Mouse (Mus musculus): ENCODE results near the gene Cybb. TPM values are rescaled to one million over a fixed set of nuclear protein-coding genes. Genes with fewer than 3 reads are reported as not detected.
"Not testable (repeated sequence)": the region's sequence is repeated elsewhere in the genome, so short reads cannot be mapped to it uniquely, and the experiment has no call there.

The Cybb gene
- polyA plus RNA-seq (2012; fragmentation: generic; extraction: Trizol), result not detected

DNA sequence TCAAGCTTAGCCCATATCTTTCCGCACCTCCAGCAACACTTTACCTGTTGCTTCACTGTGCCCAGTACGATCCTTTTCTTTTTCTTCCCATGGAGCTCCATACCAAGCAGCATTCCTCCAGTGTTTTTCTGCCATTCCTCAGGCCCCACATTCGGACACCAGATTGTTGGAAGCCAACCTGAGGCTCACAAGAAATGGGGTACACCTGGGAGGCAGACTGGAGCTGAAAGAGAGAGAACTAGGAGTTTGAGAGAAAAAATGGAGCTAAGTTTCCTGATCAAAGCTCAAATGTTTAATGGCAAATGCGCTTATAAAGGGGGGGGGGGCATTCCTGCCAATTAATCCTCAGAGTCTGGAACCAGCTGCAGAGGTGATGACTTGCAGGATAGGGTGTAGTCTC lies at the start of gene Cybb:
Gene Cybb (minus strand): TSS at position 101 of the 400 bp plus-strand sequence.
- Histone ChIP-seq H3K36me3 (ENCODE audit: control insufficient read depth, insufficient read depth) (no peaks in the 10 kb centered on the region), H3K4me3 (no peak within 1 kb of the TSS), H3K27me3 (ENCODE audit: control insufficient read depth, insufficient read depth, insufficient read length) (no peaks in the 10 kb centered on the region), H3K79me2 (ENCODE audit: control insufficient read depth, insufficient read depth) (no peaks in the 10 kb centered on the region), H3ac (ENCODE audit: control insufficient read depth, insufficient read length) (no peak within 1 kb of the TSS), H3K4me2 (ENCODE audit: low read depth) (no peak within 1 kb of the TSS)
- TF ChIP-seq TCF12 (IDR thresholded peaks at IDR 0.05; ENCODE audit: insufficient read depth, poor library complexity, severe bottlenecking), result no peak
- TF ChIP-seq MYOD1 (IDR thresholded peaks at IDR 0.05; ENCODE audit: control insufficient read depth in 1 of 3, insufficient read length in 2 of 3, low read depth in 2 of 3), result no peak
- TF ChIP-seq MAX (IDR thresholded peaks at IDR 0.05; ENCODE audit: low read depth), result no peak
- no peak for TF ChIP-seq CEBPB (IDR thresholded peaks at IDR 0.05; ENCODE audit: insufficient read depth, poor library complexity, severe bottlenecking)
- no peak for TF ChIP-seq SRF (IDR thresholded peaks at IDR 0.05; ENCODE audit: control insufficient read depth, insufficient read length, low read depth)
- no peak for TF ChIP-seq REST (IDR thresholded peaks at IDR 0.05; ENCODE audit: insufficient read depth, insufficient read length)
- no peak for TF ChIP-seq TCF3 (IDR thresholded peaks at IDR 0.05; ENCODE audit: insufficient read length, low read depth)
- TF ChIP-seq E2F4 (IDR thresholded peaks at IDR 0.05; ENCODE audit: insufficient read depth), result no peak
- TF ChIP-seq MYOG (IDR thresholded peaks at IDR 0.05; ENCODE audit: control insufficient read depth in 1 of 3, insufficient read depth in 1 of 3, insufficient read length in 2 of 3, low read depth in 2 of 3), result no peak
- no peak for TF ChIP-seq POLR2A (IDR thresholded peaks at IDR 0.05; ENCODE audit: insufficient read length, low read depth)
- TF ChIP-seq POLR2AphosphoS2 (IDR thresholded peaks at IDR 0.05; ENCODE audit: insufficient read length, low read depth), result no peak
- no peak for TF ChIP-seq USF1 (IDR thresholded peaks at IDR 0.05; ENCODE audit: low read depth)

- H3K79me2 ChIP-seq (ENCODE audit: control insufficient read depth, insufficient read depth), result no peaks in the 10 kb centered on the region
- H3K4me2 ChIP-seq (ENCODE audit: low read depth), result no peak overlapping the region
- no peaks in the 10 kb centered on the region for H3K36me3 ChIP-seq (ENCODE audit: control insufficient read depth, insufficient read depth)
- H3K4me3 ChIP-seq, result no peak overlapping the region
- TF ChIP-seq MYOG (IDR thresholded peaks at IDR 0.05; ENCODE audit: control insufficient read depth in 1 of 3, insufficient read depth in 1 of 3, insufficient read length in 2 of 3, low read depth in 2 of 3), result no peak
- no peak for TF ChIP-seq POLR2AphosphoS2 (IDR thresholded peaks at IDR 0.05; ENCODE audit: insufficient read length, low read depth)
- no peak for TF ChIP-seq POLR2A (IDR thresholded peaks at IDR 0.05; ENCODE audit: insufficient read length, low read depth)
- TF ChIP-seq MYOD1 (IDR thresholded peaks at IDR 0.05; ENCODE audit: control insufficient read depth in 1 of 3, insufficient read length in 2 of 3, low read depth in 2 of 3), result no peak
- no peak for TF ChIP-seq USF1 (IDR thresholded peaks at IDR 0.05; ENCODE audit: low read depth)
- TF ChIP-seq E2F4 (IDR thresholded peaks at IDR 0.05; ENCODE audit: insufficient read depth), result no peak
- TF ChIP-seq TCF3 (IDR thresholded peaks at IDR 0.05; ENCODE audit: insufficient read length, low read depth), result no peak
- TF ChIP-seq CEBPB (IDR thresholded peaks at IDR 0.05; ENCODE audit: insufficient read depth, poor library complexity, severe bottlenecking), result no peak
- TF ChIP-seq SRF (IDR thresholded peaks at IDR 0.05; ENCODE audit: control insufficient read depth, insufficient read length, low read depth), result no peak
- no peak for TF ChIP-seq TCF12 (IDR thresholded peaks at IDR 0.05; ENCODE audit: insufficient read depth, poor library complexity, severe bottlenecking)
- TF ChIP-seq REST (IDR thresholded peaks at IDR 0.05; ENCODE audit: insufficient read depth, insufficient read length), result no peak
- H3ac ChIP-seq (ENCODE audit: control insufficient read depth, insufficient read length), result no peak overlapping the region
- no peaks in the 10 kb centered on the region for H3K27me3 ChIP-seq (ENCODE audit: control insufficient read depth, insufficient read depth, insufficient read length)
Measured at GRCm38 (mm10) chrX:9536881-9537280, 49.3 kb upstream of the Cybb start.

GRCm38 (mm10) chrX:9519969-9520368 lies 32.4 kb upstream of the Cybb start:
- H3K79me2 ChIP-seq (ENCODE audit: control insufficient read depth, insufficient read depth); H3K4me3 ChIP-seq; H3K27me3 ChIP-seq (ENCODE audit: control insufficient read depth, insufficient read depth, insufficient read length); H3K36me3 ChIP-seq (ENCODE audit: control insufficient read depth, insufficient read depth); H3ac ChIP-seq (ENCODE audit: control insufficient read depth, insufficient read length); H3K4me2 ChIP-seq (ENCODE audit: low read depth): not testable (repeated sequence)

GRCm38 (mm10) chrX:9517531-9517930 lies 30.0 kb upstream of the Cybb start:
- not testable (repeated sequence) for H3K4me2 ChIP-seq (ENCODE audit: low read depth); H3K79me2 ChIP-seq (ENCODE audit: control insufficient read depth, insufficient read depth); H3K4me3 ChIP-seq; H3K36me3 ChIP-seq (ENCODE audit: control insufficient read depth, insufficient read depth); H3K27me3 ChIP-seq (ENCODE audit: control insufficient read depth, insufficient read depth, insufficient read length); H3ac ChIP-seq (ENCODE audit: control insufficient read depth, insufficient read length)

DNA sequence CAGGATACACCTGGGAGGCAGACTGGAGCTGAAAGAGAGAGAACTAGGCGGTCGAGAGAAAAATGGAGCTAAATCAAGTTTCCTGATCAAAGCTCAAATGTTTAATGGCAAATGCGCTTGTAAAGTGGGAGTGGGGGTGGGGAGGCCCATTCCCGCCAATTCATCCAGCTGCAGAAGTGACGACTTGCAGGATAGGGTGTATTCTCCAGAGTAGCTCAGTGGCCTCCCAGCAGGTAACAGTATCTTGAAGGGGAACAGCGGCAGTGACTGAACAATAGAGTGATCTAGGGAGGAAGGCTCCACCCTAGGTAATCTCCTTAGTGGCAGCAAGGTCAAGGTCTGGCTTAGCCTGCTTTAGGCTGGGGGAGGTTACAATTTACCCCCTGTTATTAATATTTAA lies 12.5 kb downstream of the Cybb start:
- H3K4me3 ChIP-seq; H3K27me3 ChIP-seq (ENCODE audit: control insufficient read depth, insufficient read depth, insufficient read length); H3K36me3 ChIP-seq (ENCODE audit: control insufficient read depth, insufficient read depth); H3K4me2 ChIP-seq (ENCODE audit: low read depth); H3K79me2 ChIP-seq (ENCODE audit: control insufficient read depth, insufficient read depth); H3ac ChIP-seq (ENCODE audit: control insufficient read depth, insufficient read length): not testable (repeated sequence)

- H3K36me3 ChIP-seq (ENCODE audit: control insufficient read depth, insufficient read depth), result no peaks in the 10 kb centered on the region
- H3ac ChIP-seq (ENCODE audit: control insufficient read depth, insufficient read length), result no peak overlapping the region
- no peak overlapping the region for H3K4me3 ChIP-seq
- H3K4me2 ChIP-seq (ENCODE audit: low read depth), result no peak overlapping the region
- TF ChIP-seq MYOD1 (IDR thresholded peaks at IDR 0.05; ENCODE audit: control insufficient read depth in 1 of 3, insufficient read length in 2 of 3, low read depth in 2 of 3) (no peak), MAX (IDR thresholded peaks at IDR 0.05; ENCODE audit: low read depth) (no peak), MYOG (IDR thresholded peaks at IDR 0.05; ENCODE audit: control insufficient read depth in 1 of 3, insufficient read depth in 1 of 3, insufficient read length in 2 of 3, low read depth in 2 of 3) (no peak), USF1 (IDR thresholded peaks at IDR 0.05; ENCODE audit: low read depth) (no peak), TCF12 (IDR thresholded peaks at IDR 0.05; ENCODE audit: insufficient read depth, poor library complexity, severe bottlenecking) (no peak), POLR2AphosphoS2 (IDR thresholded peaks at IDR 0.05; ENCODE audit: insufficient read length, low read depth) (no peak), SRF (IDR thresholded peaks at IDR 0.05; ENCODE audit: control insufficient read depth, insufficient read length, low read depth) (no peak), CEBPB (IDR thresholded peaks at IDR 0.05; ENCODE audit: insufficient read depth, poor library complexity, severe bottlenecking) (no peak), E2F4 (IDR thresholded peaks at IDR 0.05; ENCODE audit: insufficient read depth) (no peak), TCF3 (IDR thresholded peaks at IDR 0.05; ENCODE audit: insufficient read length, low read depth) (no peak), REST (IDR thresholded peaks at IDR 0.05; ENCODE audit: insufficient read depth, insufficient read length) (no peak), POLR2A (IDR thresholded peaks at IDR 0.05; ENCODE audit: insufficient read length, low read depth) (no peak)
- H3K79me2 ChIP-seq (ENCODE audit: control insufficient read depth, insufficient read depth), result no peaks in the 10 kb centered on the region
- no peaks in the 10 kb centered on the region for H3K27me3 ChIP-seq (ENCODE audit: control insufficient read depth, insufficient read depth, insufficient read length)
Measured at GRCm38 (mm10) chrX:9474440-9474839, 13.1 kb downstream of the Cybb start.
